Mouse (Mus musculus): ENCODE data around the gene Zdhhc8. TPM values are rescaled to one million over a fixed set of nuclear protein-coding genes. Genes with fewer than 3 reads are reported as not detected.
A peak's percentile ranks its signal among the peaks of the same experiment; 100 is the strongest.

The Zdhhc8 gene
- total RNA-seq, 2 experiments from 2014 or later: 132 to 134 TPM

DNA sequence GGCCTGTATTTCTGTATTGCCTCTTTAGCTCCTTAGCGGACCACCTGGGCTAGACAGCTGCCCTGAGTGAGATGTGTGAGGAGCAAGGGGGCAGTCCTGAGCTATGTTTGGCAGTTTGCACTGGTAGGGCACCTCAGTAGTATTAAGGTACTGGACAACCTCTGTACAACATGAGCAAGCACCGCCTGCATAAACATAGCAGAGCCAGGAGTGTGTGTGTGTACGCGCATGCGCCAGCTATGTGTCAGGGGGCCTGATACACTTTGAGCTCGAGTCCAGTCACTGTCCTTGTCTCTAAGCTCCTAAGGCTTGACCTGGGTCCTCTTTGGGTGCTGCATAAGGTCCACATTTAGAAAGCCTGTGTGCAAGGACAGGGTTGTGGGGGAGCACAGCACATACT is 4.3 kb downstream of the Zdhhc8 start:
- no peak for TF ChIP-seq CTCF (IDR thresholded peaks at IDR 0.05)
- Histone ChIP-seq H3K4me3 (no peak overlapping the region; the same call in 1 of the 2 replicates), H3K27ac (peak overlapping the region; percentile 89)
- intact Hi-C loops (cut with DNase I): loop anchor here (10.0 kb wide), 1 partner anchor 306 kb away; the partner anchor contains the start of gene Slc25a1
- DNase-seq (ENCODE audit: extremely low spot score in 1 of 2, low spot score in 2 of 2): no peak

DNA sequence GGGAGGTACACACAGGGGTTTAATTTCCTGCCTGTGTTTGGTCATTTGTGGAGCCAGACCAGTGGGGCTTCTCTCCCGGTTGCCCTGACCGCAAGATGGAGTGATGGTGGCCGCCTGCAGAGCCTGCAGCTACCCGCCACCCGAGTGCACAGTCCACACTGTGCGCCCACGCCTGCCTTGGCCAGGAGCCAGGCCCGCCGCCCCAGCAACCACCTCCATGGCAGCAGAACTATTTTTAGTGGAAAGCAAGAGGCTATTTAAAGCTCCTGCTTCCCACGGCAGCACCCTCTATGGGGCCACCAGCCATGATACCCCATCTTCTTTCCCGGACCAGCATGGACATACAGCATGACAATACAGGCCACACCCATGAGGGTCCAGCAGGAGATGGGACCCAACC is 5.3 kb downstream of the Zdhhc8 start:
- intact Hi-C loops (cut with DNase I): loop anchor here (10.0 kb wide), 1 partner anchor 305 kb away; the partner anchor contains the start of gene Slc25a1
- TF ChIP-seq CTCF (IDR thresholded peaks at IDR 0.05): no peak; the same call in 1 of the 2 replicates
- peak; percentile 87 to 93 for DNase-seq (ENCODE audit: extremely low spot score in 1 of 2, low spot score in 2 of 2)
- peak overlapping the region; percentile 89 for H3K27ac ChIP-seq
- H3K4me3 ChIP-seq: peak overlapping the region; percentile 9

DNA sequence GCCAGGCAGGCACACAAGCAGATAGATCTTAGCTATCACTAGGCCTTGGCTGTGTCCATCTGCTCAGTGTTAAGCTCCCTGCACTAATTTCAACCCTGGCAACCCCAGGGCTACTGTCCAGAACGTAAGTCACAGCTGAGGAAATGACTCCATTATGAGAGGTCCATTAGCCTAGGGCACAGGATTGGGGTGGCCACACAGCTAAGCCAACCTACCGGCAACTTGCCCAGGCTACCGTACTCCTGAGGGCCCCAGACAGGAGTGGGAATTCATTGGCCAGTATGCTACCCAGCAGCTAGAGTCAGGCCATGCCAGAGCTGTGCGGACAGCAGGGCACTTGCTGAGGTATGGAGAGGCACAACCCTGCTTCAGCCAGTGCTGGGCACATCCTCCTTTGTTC is 6.1 kb downstream of the Zdhhc8 start:
- TF ChIP-seq CTCF (IDR thresholded peaks at IDR 0.05): no peak
- intact Hi-C loops (cut with DNase I): no loop called here
- Histone ChIP-seq H3K4me3 (no peak overlapping the region; the same call in 1 of the 2 replicates), H3K27ac (peak overlapping the region; percentile 89)
- DNase-seq (ENCODE audit: extremely low spot score in 1 of 2, low spot score in 2 of 2): peak in 1 of 2 experiments; percentile 15

DNA sequence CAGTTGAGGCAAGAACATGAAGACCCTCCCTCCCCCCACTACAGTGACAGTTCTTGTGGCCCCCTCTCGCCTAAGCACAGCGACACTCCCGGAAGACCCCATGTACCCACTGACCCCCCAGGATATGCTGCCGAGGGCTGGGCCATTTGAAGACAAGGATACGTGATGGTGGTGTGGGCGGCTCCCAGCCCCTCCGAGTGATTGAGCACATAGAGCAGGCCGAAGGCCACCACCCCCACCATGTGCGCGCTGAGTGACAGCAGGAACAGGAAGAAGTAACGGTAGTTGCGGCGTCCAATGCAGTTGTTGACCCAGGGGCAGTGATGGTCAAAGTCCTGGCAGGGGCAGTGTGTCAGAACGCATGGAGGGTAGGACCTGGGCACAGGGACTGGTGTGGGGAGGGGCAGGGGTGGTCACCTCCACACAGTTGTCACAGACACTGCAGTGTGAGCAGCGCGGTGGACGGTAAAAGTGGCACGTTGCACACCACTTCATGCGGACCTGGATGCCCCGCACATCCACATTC is 7.0 kb downstream of the Zdhhc8 start:
- Histone ChIP-seq H3K4me3 (no peak overlapping the region), H3K27ac (no peak overlapping the region)
- no peak for DNase-seq (ENCODE audit: extremely low spot score in 1 of 2, low spot score in 2 of 2)
- intact Hi-C loops (cut with DNase I): no loop called here
- no peak for TF ChIP-seq CTCF (IDR thresholded peaks at IDR 0.05)

DNA sequence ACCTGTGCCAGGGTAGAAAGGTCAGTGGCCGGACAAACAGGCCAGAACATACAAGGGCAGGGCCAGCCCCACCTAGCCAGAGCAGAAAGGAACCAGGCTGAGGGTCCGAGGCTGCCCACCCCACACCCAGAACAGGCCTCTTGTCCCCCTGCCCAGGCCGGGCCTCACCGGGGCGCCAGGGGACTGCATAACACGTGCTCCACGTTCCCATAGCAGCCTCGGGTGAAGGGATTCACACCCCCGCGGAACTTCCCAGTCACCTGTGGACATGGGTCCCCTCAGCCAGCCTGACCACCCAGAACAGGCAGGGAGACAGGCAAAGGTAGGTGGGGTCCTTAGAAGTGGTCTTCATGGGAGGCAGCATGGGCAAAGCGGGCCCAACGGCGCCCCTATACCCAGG is 7.7 kb downstream of the Zdhhc8 start:
- TF ChIP-seq CTCF (IDR thresholded peaks at IDR 0.05): no peak
- no peak overlapping the region for H3K27ac ChIP-seq
- intact Hi-C loops (cut with DNase I): no loop called here
- no peak overlapping the region for H3K4me3 ChIP-seq
- no peak for DNase-seq (ENCODE audit: extremely low spot score in 1 of 2, low spot score in 2 of 2)

DNA sequence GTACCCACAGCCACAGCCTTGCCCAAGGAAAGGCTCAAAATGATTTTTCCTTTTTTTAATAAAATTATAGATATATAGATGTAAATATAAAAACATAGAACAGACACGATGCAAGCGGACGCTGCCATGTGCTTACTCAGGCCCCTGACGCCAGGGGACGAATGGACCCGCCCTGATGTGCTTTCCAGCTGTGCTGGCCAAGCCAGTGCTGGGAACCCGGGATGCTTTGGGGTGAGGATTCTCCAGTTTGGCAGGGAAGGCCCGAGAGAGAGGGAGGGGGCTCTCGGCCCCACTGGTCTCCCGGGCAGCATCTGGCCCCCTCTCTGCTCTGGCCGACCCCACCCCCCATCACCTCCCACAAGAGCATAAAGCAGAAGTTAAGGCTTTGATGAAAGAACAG is 12.7 kb downstream of the Zdhhc8 start:
- Histone ChIP-seq H3K4me3 (no peak overlapping the region), H3K27ac (no peak overlapping the region)
- TF ChIP-seq CTCF (IDR thresholded peaks at IDR 0.05): no peak
- intact Hi-C loops (cut with DNase I): no loop called here
- no peak for DNase-seq (ENCODE audit: extremely low spot score in 1 of 2, low spot score in 2 of 2)

DNA sequence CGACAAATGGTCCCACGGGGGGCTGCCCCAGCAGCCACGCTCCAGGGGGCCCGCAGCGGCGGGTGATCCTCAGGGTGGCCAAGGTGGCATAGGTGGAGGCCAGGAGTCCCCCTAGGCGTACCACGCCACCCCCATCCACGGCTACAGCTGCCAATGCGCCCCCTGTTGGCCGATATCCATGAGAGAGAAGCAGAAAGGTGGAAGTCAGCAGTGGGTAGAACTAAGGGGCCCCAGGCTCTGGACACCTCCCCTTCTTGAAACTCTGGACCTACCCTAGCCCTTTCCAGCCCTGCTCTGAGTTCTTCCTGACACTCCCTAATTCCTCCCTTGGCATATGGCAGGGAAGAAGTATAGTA is 13.4 kb downstream of the Zdhhc8 start:
- DNase-seq (ENCODE audit: extremely low spot score in 1 of 2, low spot score in 2 of 2): no peak
- Histone ChIP-seq H3K4me3 (no peak overlapping the region), H3K27ac (no peak overlapping the region)
- peak; percentile 34 for TF ChIP-seq CTCF (IDR thresholded peaks at IDR 0.05)
- intact Hi-C loops (cut with DNase I): no loop called here

DNA sequence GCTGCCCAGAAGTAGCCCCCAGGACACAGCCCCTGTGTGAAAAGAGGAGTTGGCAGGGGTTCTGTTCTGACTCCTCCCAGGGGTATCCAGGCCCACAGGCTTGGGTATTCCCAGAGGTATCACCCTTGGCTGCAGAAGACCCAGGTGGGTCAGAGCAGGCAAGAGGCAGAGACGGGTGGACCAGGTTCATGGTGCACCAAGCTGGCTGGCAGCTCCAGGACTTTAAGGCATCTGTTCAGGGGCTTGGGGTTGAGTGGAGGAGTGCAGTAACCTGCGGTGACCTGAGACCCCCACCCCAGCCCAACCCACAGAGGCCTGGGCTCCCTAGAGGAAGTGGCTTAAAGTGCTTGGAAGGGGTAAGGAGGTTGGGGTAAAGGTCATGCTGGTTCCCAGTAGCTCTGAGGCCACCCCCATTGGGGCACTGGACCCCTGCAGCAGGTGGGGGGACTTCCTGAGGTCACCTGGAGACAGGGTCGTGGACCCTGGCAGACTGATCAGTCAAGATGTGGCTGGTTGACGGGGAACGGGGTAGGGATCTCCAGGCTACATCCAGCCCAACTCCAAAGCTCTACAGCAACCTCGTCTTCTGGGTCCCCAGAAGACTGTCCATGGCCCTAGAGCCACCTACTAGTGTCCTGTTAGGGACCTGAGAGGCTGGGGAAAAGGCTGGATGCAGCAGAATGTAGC is 13.9 kb downstream of the Zdhhc8 start:
- H3K27ac ChIP-seq: no peak overlapping the region
- no peak for DNase-seq (ENCODE audit: extremely low spot score in 1 of 2, low spot score in 2 of 2)
- no peak for TF ChIP-seq CTCF (IDR thresholded peaks at IDR 0.05)
- no peak overlapping the region for H3K4me3 ChIP-seq
- intact Hi-C loops (cut with DNase I): no loop called here

DNA sequence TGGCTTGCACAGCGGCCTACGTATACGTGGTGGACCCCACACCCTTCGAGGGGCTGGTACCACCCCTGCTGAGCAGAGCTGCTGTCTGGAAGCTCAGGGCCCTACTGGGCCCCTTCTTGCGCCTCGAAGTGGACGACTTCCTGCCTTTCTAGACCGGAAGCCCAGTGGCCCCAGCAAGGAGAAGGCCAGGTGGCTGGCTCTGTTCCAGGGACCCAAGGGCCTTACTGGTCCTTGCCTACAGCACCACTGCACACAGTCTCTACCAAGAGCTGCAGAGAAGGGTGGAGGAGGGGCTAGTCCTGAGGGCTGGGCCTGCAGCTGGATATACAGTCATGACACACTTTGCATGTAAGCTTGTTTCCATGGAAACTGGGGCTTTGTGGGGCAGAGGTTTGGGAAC is 14.9 kb downstream of the Zdhhc8 start:
- peak overlapping the region; percentile 25; the same call in 1 of the 2 replicates for H3K27ac ChIP-seq
- no peak overlapping the region for H3K4me3 ChIP-seq
- DNase-seq (ENCODE audit: extremely low spot score in 1 of 2, low spot score in 2 of 2): no peak
- intact Hi-C loops (cut with DNase I): no loop called here
- no peak for TF ChIP-seq CTCF (IDR thresholded peaks at IDR 0.05)

DNA sequence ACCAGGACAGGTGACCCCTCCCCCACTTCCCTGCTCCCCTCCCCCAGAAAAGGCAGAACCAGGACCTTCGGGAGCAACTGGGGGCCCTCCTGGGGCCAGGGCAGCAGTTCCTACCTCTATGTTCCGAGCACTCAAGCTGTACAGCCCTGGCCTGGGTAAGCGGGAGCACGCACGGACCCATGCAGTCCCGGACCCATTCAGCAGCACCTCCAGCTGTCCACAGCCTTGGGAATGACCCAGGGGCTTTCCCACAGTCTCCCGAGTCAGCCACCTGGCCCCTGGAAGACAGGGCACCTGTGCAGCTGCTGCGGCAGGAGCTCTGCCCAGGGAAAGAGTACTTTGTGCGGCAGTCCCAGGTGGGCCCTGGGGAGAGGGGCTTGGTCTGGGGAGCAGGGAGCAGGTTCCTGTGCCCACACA is 16.3 kb downstream of the Zdhhc8 start:
- no peak overlapping the region for H3K27ac ChIP-seq
- no peak for TF ChIP-seq CTCF (IDR thresholded peaks at IDR 0.05)
- H3K4me3 ChIP-seq: no peak overlapping the region
- no peak for DNase-seq (ENCODE audit: extremely low spot score in 1 of 2, low spot score in 2 of 2)
- intact Hi-C loops (cut with DNase I): no loop called here

DNA sequence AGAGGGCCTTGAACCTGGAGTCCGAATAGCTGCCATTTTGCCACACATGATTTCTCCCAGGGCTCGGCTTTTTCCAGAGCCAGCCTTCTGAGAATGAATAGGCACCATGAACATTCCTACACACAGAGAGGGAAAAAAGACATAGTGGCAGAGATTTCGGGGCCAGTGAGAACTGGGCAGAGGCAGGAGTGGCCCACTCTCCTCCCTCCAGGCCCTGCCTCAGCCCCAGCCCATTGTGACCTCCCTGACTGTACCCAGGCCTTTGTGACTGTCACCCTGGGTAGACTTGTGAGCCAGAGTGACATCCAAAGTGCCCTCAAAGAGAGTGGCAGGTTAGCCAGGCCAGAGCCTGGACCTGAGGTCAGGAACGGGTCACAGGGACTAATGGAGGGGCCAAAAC is 17.4 kb downstream of the Zdhhc8 start, which contains the start of gene Ccdc188:
Ccdc188 (plus strand) TSS at position 301 of the 400 bp plus-strand sequence.
- no peak within 1 kb of the TSS for H3K27ac ChIP-seq
- H3K4me3 ChIP-seq: no peak within 1 kb of the TSS
- intact Hi-C loops (cut with DNase I): no loop called here
- no peak for DNase-seq (ENCODE audit: extremely low spot score in 1 of 2, low spot score in 2 of 2)
- no peak for TF ChIP-seq CTCF (IDR thresholded peaks at IDR 0.05)

DNA sequence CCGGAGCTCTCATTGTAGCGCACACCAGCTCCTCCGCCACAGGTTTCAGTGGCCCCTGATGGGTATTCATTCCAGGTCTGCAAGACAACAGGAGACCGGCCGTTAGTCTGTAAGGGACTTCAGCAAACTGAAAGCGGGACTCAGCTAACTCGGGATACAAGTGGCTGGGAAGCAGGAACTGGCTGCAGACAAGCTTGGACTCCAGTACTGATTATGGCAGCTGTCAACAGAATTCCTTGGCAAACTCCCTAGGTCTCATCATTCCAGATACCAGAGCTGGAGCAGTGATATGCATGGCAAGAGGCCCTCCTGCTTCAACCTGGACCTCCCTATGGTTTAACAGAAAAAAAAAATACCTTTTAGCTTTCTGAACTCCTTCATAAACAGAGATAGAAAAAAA is 20.1 kb downstream of the Zdhhc8 start:
- no peak for DNase-seq (ENCODE audit: extremely low spot score in 1 of 2, low spot score in 2 of 2)
- intact Hi-C loops (cut with DNase I): no loop called here
- no peak for TF ChIP-seq CTCF (IDR thresholded peaks at IDR 0.05)
- peak overlapping the region; percentile 76 for H3K27ac ChIP-seq
- H3K4me3 ChIP-seq: peak overlapping the region; percentile 2; the same call in 1 of the 2 replicates

DNA sequence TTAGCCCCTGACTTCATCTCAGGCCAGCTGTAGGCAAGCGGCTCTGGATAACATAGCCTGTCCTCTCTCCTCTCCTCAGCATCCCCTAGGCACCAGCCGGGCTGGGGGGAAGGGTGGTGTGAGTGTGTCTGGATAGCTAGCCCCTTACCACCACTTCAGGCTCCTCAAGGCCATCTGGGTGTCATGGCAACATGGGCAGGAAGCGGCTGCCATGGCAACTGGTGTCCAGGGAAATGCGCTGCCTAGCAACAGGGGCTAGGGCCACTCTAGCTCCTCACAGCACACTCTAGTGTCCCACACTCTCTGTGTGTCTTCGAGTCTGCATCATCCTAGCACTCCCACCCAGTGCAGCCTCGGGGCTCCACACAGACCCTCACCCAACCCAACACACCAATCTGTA is 21.2 kb downstream of the Zdhhc8 start:
- intact Hi-C loops (cut with DNase I): no loop called here
- DNase-seq (ENCODE audit: extremely low spot score in 1 of 2, low spot score in 2 of 2): peak; percentile 72 to 74
- no peak for TF ChIP-seq CTCF (IDR thresholded peaks at IDR 0.05)
- Histone ChIP-seq H3K4me3 (peak overlapping the region; percentile 9; the same call in 1 of the 2 replicates), H3K27ac (peak overlapping the region; percentile 76)

Data from left cerebral cortex, adult 2 months (tissue).